Mouse (Mus musculus) limb, embryonic 14.5 days (tissue): ENCODE results near the gene Gm17657. TPM values are rescaled to one million over a fixed set of nuclear protein-coding genes. Genes with fewer than 3 reads are reported as not detected.
"Not testable (repeated sequence)": the region's sequence is repeated elsewhere in the genome, so short reads cannot be mapped to it uniquely, and the experiment has no call there.

Source experiments
- ATAC-seq: fragments of 200-750 bp; cut with Nextera tagmentation; 2 replicates; pipeline ENCODE4 v1.8.0; 2017; ENCODE audit warnings: low read depth, moderate number of reproducible peaks, moderate TSS enrichment; ENCODE audit not compliant: low FRiP score
- DNase-seq: peaks from one replicate; pipeline ENCODE4 v3.0.0-alpha.2; 2015; ENCODE audit warnings: low spot score
- H3K27ac ChIP-seq: fragments of 300-500 bp; sonication (generic); replicated peaks from 2 replicates; pipeline ENCODE4 v1.5.1; 2014; ENCODE audit warnings: low read depth, mild to moderate bottlenecking, low read length, moderate library complexity, mixed read lengths
- H3K27me3 ChIP-seq: fragments of 300-500 bp; sonication (generic); 2 replicates; pipeline ENCODE4 v1.6.1; 2014; ENCODE audit warnings: low read length, mixed read lengths; ENCODE audit not compliant: control insufficient read depth, insufficient read depth
- H3K36me3 ChIP-seq: fragments of 300-500 bp; sonication (generic); 2 replicates; pipeline ENCODE4 v1.6.1; 2014; ENCODE audit warnings: mild to moderate bottlenecking, low read length, moderate library complexity, mixed read lengths; ENCODE audit not compliant: control insufficient read depth, insufficient read depth
- H3K4me1 ChIP-seq: fragments of 300-500 bp; sonication (generic); 2 replicates; pipeline ENCODE4 v1.6.1; 2014; ENCODE audit warnings: antibody characterized with exemption, low read length, mixed read lengths; ENCODE audit not compliant: control insufficient read depth, insufficient read depth
- H3K4me2 ChIP-seq: fragments of 300-500 bp; sonication (generic); replicated peaks from 2 replicates; pipeline ENCODE4 v1.6.1; 2014; ENCODE audit warnings: low read depth, mild to moderate bottlenecking, low read length, moderate library complexity; ENCODE audit not compliant: severe bottlenecking
- H3K4me3 ChIP-seq: fragments of 300-500 bp; sonication (generic); replicated peaks from 2 replicates; pipeline ENCODE4 v1.5.1; 2014; ENCODE audit warnings: low read length
- H3K9ac ChIP-seq: fragments of 300-500 bp; sonication (generic); 2 replicates; pipeline ENCODE4 v1.6.1; 2014; ENCODE audit warnings: mild to moderate bottlenecking, low read depth, low read length, moderate library complexity; ENCODE audit not compliant: severe bottlenecking
- H3K9me3 ChIP-seq: fragments of 300-500 bp; sonication (generic); 2 replicates; pipeline ENCODE4 v1.6.1; 2016; ENCODE audit warnings: low read length; ENCODE audit not compliant: control insufficient read depth
- POLR2A ChIP-seq: fragments of 200-500 bp; IDR thresholded peaks from 2 replicates; pipeline ENCODE4 v1.8.0; 2012; ENCODE audit warnings: inconsistent platforms, mild to moderate bottlenecking, moderate library complexity, borderline replicate concordance; ENCODE audit not compliant: insufficient read depth, insufficient read length; ENCODE audit errors: extremely low read depth
- WGBS: fragments of 180-500 bp; shearing (Covaris S2); extraction: QIAGEN DNeasy Blood & Tissue Kit; methylation state at CpG from one replicate; pipeline ENCODE4 v1.1.7; 2014; 5-methylcytosine and 5-hydroxymethylcytosine counted together
- polyA plus RNA-seq, 2 experiments: library from polyadenylated mRNA; depleted of rRNA in 1 of 2; stranded (reverse) in 1 of 2; unstranded in 1 of 2; fragments of >200 nt; fragmentation: Nextera tagmentation in 1 of 2; extraction: Ambion mirVana in 1 of 2; gene quantifications; 2 replicates each; pipeline versions ENCODE4 v1.2.1 to v1.2.3; 2012 to 2014

The Gm17657 gene
- polyA plus RNA-seq, 2 experiments, result 0.04 TPM; not detected in 1

DNA sequence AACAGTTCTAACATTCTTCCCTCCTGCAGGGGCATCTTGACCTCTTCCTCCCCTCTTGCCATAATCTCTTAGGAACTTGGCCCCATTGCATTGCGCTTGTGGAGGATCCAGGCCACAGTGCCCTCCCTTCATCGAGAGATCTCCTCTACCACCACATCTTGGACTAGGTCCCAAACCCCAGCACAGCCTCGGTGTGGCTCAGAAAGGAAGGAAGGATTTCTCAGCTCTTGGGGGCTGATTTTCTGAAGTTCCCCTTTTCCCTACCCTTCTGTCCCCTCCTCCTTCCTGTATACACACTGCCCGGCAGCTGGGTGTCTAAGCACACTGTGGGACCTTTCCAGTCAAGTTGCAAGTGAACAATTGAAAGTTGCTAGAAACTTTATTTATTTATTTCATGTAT is 51.4 kb downstream of the Gm17657 start:
- Histone ChIP-seq H3K36me3 (peaks cover 18% of the 10 kb centered on the region), H3K9me3 (no peaks in the 10 kb centered on the region), H3K4me1 (peaks cover 4% of the 10 kb centered on the region), H3K4me3 (no peak overlapping the region), H3K27ac (no peak overlapping the region), H3K27me3 (no peaks in the 10 kb centered on the region), H3K9ac (no peak overlapping the region), H3K4me2 (no peak overlapping the region)
- DNase-seq (no peak), ATAC-seq (no peak)
- WGBS, result 48% methylated on average over 4 of the region's 4 CpGs
- no peak for TF ChIP-seq POLR2A

DNA sequence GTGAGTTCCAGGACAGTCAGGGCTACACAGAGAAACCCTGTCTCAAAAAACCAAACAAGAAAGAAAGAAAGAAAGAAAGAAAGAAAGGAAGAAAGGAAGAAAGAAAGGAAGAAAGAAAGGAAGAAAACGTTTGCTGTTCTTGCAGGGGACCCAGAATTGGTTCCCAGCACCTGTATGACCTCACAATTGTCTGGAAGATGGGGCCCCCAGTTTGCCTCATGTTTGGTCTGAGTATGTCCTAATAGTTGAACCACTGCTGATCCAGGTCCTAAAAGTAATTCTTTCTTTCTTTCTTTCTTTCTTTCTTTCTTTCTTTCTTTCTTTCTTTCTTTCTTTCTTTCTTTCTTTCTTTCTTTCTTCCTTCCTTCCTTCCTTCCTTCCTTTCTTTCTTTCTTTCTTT is 52.0 kb downstream of the Gm17657 start:
- not testable (repeated sequence) for H3K9ac ChIP-seq, H3K4me1 ChIP-seq, H3K27ac ChIP-seq, H3K4me3 ChIP-seq, H3K9me3 ChIP-seq, DNase-seq, H3K4me2 ChIP-seq, H3K27me3 ChIP-seq, ATAC-seq
- H3K36me3 ChIP-seq, result peaks cover 18% of the 10 kb centered on the region
- WGBS, result 76% methylated on average over 1 of the region's 1 CpGs

DNA sequence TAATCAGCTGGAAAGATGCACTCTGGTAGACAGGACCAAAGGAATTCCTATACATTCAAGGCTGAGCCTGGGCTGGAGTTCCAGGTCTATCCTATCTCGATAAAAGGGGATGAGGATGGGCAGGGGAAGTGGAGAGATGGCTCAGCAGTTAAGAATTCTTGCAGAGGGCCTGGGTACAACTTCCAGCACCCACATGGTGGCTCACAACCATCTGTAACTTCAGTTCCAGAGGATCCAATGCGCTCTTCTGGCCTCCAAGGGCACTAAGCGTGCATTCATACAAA is 52.4 kb downstream of the Gm17657 start:
- ATAC-seq (no peak), DNase-seq (no peak)
- Histone ChIP-seq H3K27me3 (no peaks in the 10 kb centered on the region), H3K27ac (no peak overlapping the region), H3K4me2 (no peak overlapping the region), H3K4me1 (peaks cover 6% of the 10 kb centered on the region), H3K36me3 (peaks cover 18% of the 10 kb centered on the region), H3K9me3 (no peaks in the 10 kb centered on the region), H3K4me3 (no peak overlapping the region), H3K9ac (no peak overlapping the region)
- 96% methylated on average over 3 of the region's 3 CpGs for WGBS
- no peak for TF ChIP-seq POLR2A

DNA sequence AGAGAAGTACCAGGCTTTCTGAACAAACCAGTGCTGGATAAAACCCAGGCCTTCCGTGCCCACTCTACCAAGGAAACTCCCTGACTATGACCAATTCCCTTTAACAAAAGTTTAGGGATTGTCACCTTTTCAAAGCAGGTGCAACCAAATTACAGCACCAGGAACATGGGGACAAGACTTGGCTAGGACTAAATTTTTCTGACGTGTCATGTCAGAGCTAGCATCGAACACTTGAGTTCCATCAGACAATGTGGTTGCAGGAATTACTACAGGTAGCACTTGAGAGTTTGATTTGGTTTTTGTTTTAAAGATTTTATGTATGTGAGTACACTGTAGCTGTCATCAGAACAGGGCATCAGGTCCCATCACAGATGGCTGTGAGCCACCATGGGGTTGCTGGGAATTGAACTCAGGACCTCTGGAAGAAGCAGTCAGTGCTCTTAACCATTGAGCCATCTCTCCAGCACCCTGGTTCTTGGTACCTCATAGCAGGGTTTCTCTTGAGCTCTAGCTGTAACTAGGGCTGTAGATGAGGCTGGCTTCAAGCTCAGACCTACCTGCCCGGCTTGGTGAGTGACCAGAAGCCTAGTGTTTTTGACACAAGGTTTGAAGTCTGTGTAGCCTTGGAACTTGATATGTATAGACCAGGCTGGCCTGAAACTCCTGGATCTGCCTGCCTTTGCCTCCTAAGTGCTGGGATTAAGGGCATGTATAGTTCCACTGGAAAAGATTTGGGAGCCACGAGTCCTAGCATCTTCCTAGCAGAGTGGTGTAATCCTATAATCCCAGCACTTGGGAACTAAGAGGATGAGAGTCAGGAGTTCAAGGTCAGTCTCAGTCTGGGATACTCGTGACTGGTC is 53.0 kb downstream of the Gm17657 start:
- Histone ChIP-seq H3K36me3 (peaks cover 18% of the 10 kb centered on the region), H3K4me3 (no peak overlapping the region), H3K27me3 (no peaks in the 10 kb centered on the region), H3K9ac (no peak overlapping the region), H3K27ac (no peak overlapping the region), H3K9me3 (no peaks in the 10 kb centered on the region), H3K4me1 (peaks cover 6% of the 10 kb centered on the region), H3K4me2 (no peak overlapping the region)
- no peak for ATAC-seq
- no peak for DNase-seq
- WGBS, result 82% methylated on average over 6 of the region's 6 CpGs
- no peak for TF ChIP-seq POLR2A

DNA sequence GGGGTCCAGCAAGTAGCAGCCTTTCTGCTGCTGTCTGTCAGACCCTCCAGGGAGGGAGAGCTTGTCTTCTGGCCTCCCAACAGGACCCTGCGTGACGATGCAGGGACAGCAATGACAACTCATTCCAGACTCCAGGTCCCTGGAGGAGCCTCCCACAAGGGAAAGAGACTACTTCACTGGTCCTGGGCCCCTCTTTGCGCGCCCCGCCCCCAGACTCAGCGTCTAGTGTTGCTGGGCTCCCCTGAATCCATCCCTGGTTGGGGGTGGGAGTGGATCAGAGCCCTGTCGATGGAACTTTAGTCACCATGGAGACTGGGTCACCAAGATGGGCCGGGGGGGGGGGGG is 54.7 kb downstream of the Gm17657 start:
- Histone ChIP-seq H3K4me1 (peaks cover 6% of the 10 kb centered on the region), H3K27ac (no peak overlapping the region), H3K4me2 (no peak overlapping the region), H3K4me3 (no peak overlapping the region), H3K36me3 (peaks cover 18% of the 10 kb centered on the region), H3K27me3 (no peaks in the 10 kb centered on the region), H3K9me3 (no peaks in the 10 kb centered on the region), H3K9ac (no peak overlapping the region)
- no peak for ATAC-seq
- no peak for DNase-seq
- TF ChIP-seq POLR2A, result no peak
- WGBS, result 79% methylated on average over 7 of the region's 8 CpGs
